Mouse (Mus musculus) lung, adult 2 months (tissue): ENCODE data around the gene Adamts12.

Experiments
- CTCF ChIP-seq: fragments of 200-500 bp; IDR thresholded peaks from 2 replicates; pipeline ENCODE4 v1.5.1; 2011; ENCODE audit warnings: mild to moderate bottlenecking, low read length, control low read depth; ENCODE audit not compliant: insufficient read depth
- POLR2A ChIP-seq: fragments of 200-500 bp; IDR thresholded peaks from 2 replicates; pipeline ENCODE4 v1.6.1; 2011; ENCODE audit warnings: low read depth, mild to moderate bottlenecking, control low read depth, low read length, borderline replicate concordance; ENCODE audit errors: extremely low read depth

- no peak for TF ChIP-seq POLR2A
- no peak for TF ChIP-seq CTCF
These were observed 112.9 kb downstream of the Adamts12 start for GRCm38 (mm10) chr15:11177448-11177847.
